Mouse (Mus musculus) intestine, postnatal 0 days (tissue): Measurements from ENCODE around the gene Smco2. TPM values are rescaled to one million over a fixed set of nuclear protein-coding genes. Genes with fewer than 3 reads are reported as not detected.

Experiments
- ATAC-seq: fragments of 200-750 bp; cut with Nextera tagmentation; 2 replicates; pipeline ENCODE4 v1.8.0; 2017; ENCODE audit warnings: mild to moderate bottlenecking, moderate TSS enrichment, moderate library complexity
- H3K27ac ChIP-seq: fragments of 300-500 bp; sonication (generic); 2 replicates; pipeline ENCODE4 v1.5.1; 2014; ENCODE audit warnings: mild to moderate bottlenecking, low read depth, low read length, moderate library complexity
- H3K27me3 ChIP-seq: fragments of 300-500 bp; sonication (generic); replicated peaks from 2 replicates; pipeline ENCODE4 v1.6.1; 2014; ENCODE audit warnings: low read length, mixed read lengths; ENCODE audit not compliant: control insufficient read depth, insufficient read depth
- H3K36me3 ChIP-seq: fragments of 300-500 bp; sonication (generic); 2 replicates; pipeline ENCODE4 v1.6.1; 2014; ENCODE audit warnings: mild to moderate bottlenecking, moderate library complexity; ENCODE audit not compliant: control insufficient read depth, insufficient read depth
- H3K4me1 ChIP-seq: fragments of 300-500 bp; sonication (generic); replicated peaks from 2 replicates; pipeline ENCODE4 v1.6.1; 2014; ENCODE audit warnings: antibody characterized with exemption, low read length, mixed read lengths; ENCODE audit not compliant: control insufficient read depth, insufficient read depth
- H3K4me2 ChIP-seq: fragments of 300-500 bp; sonication (generic); replicated peaks from 2 replicates; pipeline ENCODE4 v1.6.1; 2014; ENCODE audit warnings: low read depth, mild to moderate bottlenecking, moderate library complexity
- H3K4me3 ChIP-seq: fragments of 300-500 bp; sonication (generic); 2 replicates; pipeline ENCODE4 v1.5.1; 2014; ENCODE audit warnings: low read depth, low read length
- H3K9ac ChIP-seq: fragments of 300-500 bp; sonication (generic); 2 replicates; pipeline ENCODE4 v1.6.1; 2014; ENCODE audit warnings: mild to moderate bottlenecking, low read depth, low read length
- H3K9me3 ChIP-seq: fragments of 300-500 bp; sonication (generic); 2 replicates; pipeline ENCODE4 v1.6.1; 2016; ENCODE audit warnings: mixed run types; ENCODE audit not compliant: control insufficient read depth
- CTCF ChIP-seq: sonication (generic); IDR thresholded peaks from 2 replicates; pipeline ENCODE4 v1.5.1; 2016; ENCODE audit warnings: low read depth, mild to moderate bottlenecking, control low read depth, antibody characterized with exemption, moderate library complexity
- WGBS: fragments of 180-500 bp; shearing (Covaris S2); extraction: QIAGEN DNeasy Blood & Tissue Kit; methylation state at CpG from one replicate; pipeline ENCODE4 v1.1.7; 2014; 5-methylcytosine and 5-hydroxymethylcytosine counted together
- polyA plus RNA-seq: library from polyadenylated mRNA; unstranded; fragments of >200 nt; fragmentation: Nextera tagmentation; extraction: Ambion mirVana; gene quantifications from 2 replicates; pipeline ENCODE4 v1.2.1, GENCODE M21; 2015

The Smco2 gene
- polyA plus RNA-seq, 1 experiment from 2014 or later, result not detected

DNA sequence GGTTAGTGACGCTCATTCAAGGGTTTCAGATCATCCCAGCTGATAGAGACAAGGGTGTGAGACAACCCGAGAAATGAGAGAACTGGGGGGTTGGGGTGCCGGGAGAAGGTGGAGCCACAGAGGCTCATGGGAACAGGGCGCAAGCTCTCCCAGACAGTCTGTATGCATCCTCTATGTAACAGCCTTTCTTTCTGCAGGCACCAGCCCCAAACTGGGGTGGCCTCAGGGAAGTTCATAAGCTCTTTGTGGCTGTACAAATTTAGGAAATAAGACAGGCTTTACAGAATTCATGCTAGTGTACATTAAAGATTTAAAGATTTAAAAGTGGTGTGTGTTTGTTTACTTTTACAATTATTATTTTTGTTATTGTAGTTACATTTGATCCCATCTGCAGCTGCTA lies 30.4 kb downstream of the Smco2 start:
- no peaks in the 10 kb centered on the region for H3K36me3 ChIP-seq
- H3K27ac ChIP-seq, result no peak overlapping the region
- no peak overlapping the region for H3K4me2 ChIP-seq
- H3K9me3 ChIP-seq, result peaks cover 6% of the 10 kb centered on the region; the same call in 1 of the 2 replicates
- ATAC-seq, result no peak
- TF ChIP-seq CTCF, result no peak
- H3K9ac ChIP-seq, result no peak overlapping the region
- H3K4me3 ChIP-seq, result no peak overlapping the region
- no peaks in the 10 kb centered on the region for H3K27me3 ChIP-seq
- 82% methylated on average over 4 of the region's 4 CpGs for WGBS
- H3K4me1 ChIP-seq, result no peaks in the 10 kb centered on the region

DNA sequence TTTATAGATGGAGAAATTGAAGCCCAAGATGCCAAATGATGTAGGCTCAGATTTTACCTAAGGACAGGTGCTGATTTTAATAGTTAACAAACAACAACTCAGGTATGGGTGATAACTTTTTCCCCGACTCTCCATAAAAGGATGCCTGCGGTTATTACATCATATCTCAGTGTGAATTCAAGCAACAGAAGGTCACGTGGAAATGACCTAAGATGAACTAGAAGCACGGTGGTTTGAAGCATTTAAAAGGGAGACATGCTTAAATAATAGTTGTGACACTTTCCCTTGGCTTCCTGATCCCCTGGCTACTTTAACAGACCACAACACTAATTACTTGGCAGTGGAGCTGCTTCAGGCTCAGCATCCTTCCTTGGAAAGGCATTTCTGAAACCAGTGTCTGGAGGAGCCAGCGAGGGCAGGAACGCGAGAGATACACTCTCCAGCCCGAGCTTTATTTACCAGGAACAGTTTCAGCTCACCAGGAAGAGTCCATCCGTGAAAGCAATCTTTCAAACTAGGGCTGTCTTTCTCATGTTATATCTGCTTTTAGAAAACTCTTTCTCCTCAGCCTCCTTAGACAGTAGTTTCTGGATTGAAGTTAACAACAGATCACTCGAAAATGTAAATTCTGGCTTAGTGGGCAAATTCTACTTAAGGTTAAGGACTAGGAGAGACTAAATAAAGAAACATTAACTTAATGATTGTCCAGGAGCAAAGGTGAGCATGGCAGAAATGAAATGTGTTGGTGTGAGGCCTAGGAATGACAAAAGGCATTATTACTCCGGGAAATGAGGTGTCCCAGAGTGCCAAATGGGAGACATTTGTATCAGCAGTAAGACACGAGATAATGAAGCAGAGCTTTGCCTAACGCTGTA lies 32.2 kb downstream of the Smco2 start:
- no peak overlapping the region for H3K4me2 ChIP-seq
- WGBS, result 44% methylated on average over 13 of the region's 13 CpGs
- no peaks in the 10 kb centered on the region for H3K36me3 ChIP-seq
- H3K27me3 ChIP-seq, result no peaks in the 10 kb centered on the region
- no peak overlapping the region for H3K4me3 ChIP-seq
- ATAC-seq, result no peak
- H3K4me1 ChIP-seq, result no peaks in the 10 kb centered on the region
- TF ChIP-seq CTCF, result no peak
- H3K27ac ChIP-seq, result 0 out of 2 replicates have a peak overlapping the region, but pooled peaks have one; percentile 28
- H3K9ac ChIP-seq, result no peak overlapping the region
- peaks cover 2% of the 10 kb centered on the region; the same call in 1 of the 2 replicates for H3K9me3 ChIP-seq

DNA sequence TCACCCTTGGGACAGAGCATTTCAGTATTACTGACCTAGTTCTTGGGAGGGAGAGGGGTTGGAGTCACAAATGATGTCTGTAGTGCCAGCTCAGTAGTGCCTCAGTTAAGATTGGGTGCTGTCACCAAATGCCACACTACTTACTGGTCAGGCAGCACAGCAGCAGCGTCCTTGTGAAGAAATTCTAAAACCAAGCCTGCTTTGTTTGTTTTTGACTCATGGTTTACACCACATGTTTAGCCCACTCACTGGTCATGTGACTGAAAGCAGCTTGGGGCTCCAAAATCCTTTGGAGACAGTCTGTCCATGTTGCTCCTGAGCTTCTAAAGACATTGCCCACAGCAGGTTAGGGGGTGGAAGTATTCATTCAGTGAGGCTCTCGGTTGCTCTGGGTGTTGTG lies 33.5 kb downstream of the Smco2 start:
- no peak overlapping the region for H3K4me3 ChIP-seq

DNA sequence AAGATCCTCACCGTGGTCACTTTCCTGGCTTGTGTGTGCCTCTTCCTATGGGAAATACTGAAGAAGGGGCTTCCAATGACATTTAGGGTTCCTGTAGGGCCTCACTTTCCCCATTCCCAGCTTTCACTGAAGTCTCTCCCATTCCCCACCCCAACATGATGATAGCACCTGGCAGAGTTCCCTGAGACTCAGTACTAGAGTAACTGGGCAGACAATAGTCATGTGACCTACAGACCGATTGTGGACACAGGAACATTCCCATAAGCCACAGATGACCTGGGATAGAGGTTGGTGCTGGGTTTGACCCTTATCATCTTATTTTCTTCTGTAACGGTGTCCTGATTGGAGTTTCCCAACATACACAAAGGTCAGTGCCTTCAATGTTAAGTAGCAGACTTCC lies 34.3 kb downstream of the Smco2 start:
- no peaks in the 10 kb centered on the region for H3K9me3 ChIP-seq
- no peaks in the 10 kb centered on the region for H3K27me3 ChIP-seq
- TF ChIP-seq CTCF, result no peak
- H3K4me2 ChIP-seq, result no peak overlapping the region
- WGBS, result 74% methylated on average over 3 of the region's 3 CpGs
- H3K4me1 ChIP-seq, result no peaks in the 10 kb centered on the region; the same call in 1 of the 2 replicates
- H3K36me3 ChIP-seq, result no peaks in the 10 kb centered on the region
- no peak overlapping the region for H3K27ac ChIP-seq
- H3K9ac ChIP-seq, result no peak overlapping the region
- no peak for ATAC-seq
- no peak overlapping the region for H3K4me3 ChIP-seq

More for the DNA sequence above, 33.5 kb downstream of the Smco2 start:
- Histone ChIP-seq H3K4me1 (no peaks in the 10 kb centered on the region), H3K9me3 (no peaks in the 10 kb centered on the region), H3K27me3 (no peaks in the 10 kb centered on the region), H3K27ac (no peak overlapping the region), H3K9ac (no peak overlapping the region), H3K4me2 (no peak overlapping the region), H3K36me3 (no peaks in the 10 kb centered on the region)
- no peak for TF ChIP-seq CTCF
- 82% methylated on average over 2 of the region's 2 CpGs for WGBS
- ATAC-seq, result no peak

DNA sequence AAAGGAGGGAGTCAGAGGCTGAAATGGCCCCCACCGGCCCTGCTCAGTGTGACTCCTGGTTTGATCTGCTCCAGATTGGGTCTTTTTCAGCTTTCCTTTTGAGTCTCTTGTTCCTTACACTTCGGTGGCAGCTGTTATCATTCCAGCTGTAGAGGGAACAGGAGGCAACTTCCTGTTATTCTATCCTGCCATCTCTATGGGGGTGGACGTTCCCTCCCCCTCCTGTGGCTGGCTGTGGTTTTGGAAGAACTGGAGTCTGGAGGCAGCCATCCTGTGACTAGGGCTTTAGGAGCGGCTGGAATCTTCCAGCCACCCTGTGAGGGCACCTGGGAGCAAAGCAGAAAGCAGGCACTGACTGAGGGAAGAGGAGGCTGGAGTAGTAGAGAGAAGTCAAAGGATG lies 34.9 kb downstream of the Smco2 start:
- no peak for ATAC-seq
- 52% methylated on average over 4 of the region's 4 CpGs for WGBS
- H3K9ac ChIP-seq, result no peak overlapping the region
- no peak overlapping the region for H3K4me2 ChIP-seq
- no peaks in the 10 kb centered on the region for H3K36me3 ChIP-seq
- H3K9me3 ChIP-seq, result no peaks in the 10 kb centered on the region
- H3K27me3 ChIP-seq, result no peaks in the 10 kb centered on the region
- no peak overlapping the region for H3K4me3 ChIP-seq
- H3K4me1 ChIP-seq, result no peaks in the 10 kb centered on the region; the same call in 1 of the 2 replicates
- no peak overlapping the region for H3K27ac ChIP-seq
- no peak for TF ChIP-seq CTCF

DNA sequence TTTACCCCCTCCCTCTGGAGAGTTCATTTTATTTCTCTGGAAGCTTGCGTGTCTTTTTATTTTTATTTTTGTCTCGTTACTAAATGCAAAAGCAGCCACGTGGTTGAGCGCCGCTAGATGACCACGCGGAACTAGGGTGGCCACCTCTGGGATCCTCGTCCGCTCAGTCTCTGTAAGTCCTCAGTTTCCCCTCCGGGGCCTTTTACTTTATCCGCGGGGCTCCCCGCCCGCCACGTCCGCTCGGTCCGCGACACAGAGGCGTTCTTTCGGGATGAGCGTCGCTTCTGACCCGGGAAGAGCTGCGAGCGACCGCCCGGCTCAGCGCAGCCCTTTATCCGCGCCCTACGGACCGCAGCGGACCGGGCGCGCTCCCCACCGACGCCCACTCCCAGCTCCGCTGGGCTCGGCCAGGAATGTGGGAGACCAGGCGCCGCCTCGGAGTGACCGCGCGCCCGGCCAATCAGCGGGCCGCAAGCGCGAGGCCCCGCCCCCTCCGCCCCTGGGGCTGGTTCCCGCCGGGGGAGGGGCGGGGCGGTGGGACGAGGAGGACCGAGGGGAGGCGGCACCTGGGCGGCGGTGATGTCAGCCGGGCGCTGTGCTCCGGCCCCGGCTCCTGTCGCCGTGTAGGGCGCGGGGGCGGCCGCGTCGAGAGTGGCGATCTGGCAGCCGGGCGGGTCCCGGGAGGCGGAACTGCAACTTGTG lies 38.2 kb downstream of the Smco2 start, which contains the start of gene Ppfibp1:
Ppfibp1 (plus strand) TSS at position 530 of the 702 bp plus-strand sequence.
- under 1% methylated on average over 76 of the region's 80 CpGs for WGBS
- TF ChIP-seq CTCF, result no peak

More for the DNA sequence above, 38.2 kb downstream of the Smco2 start, which contains the start of gene Ppfibp1:
- Histone ChIP-seq H3K36me3 (no peaks in the 10 kb centered on the region), H3K27ac (peak within 1 kb of the TSS; percentile 94), H3K27me3 (no peaks in the 10 kb centered on the region), H3K9me3 (no peaks in the 10 kb centered on the region), H3K4me1 (no peaks in the 10 kb centered on the region; the same call in 1 of the 2 replicates), H3K4me2 (peak within 1 kb of the TSS; percentile 80), H3K4me3 (peak within 1 kb of the TSS; percentile 91), H3K9ac (peak within 1 kb of the TSS; percentile 95)
- peak; percentile 95 for ATAC-seq
